Mouse (Mus musculus) MEL (cell line): Measurements from ENCODE around the gene Med23. TPM values are rescaled to one million over a fixed set of nuclear protein-coding genes. Genes with fewer than 3 reads are reported as not detected.

Experiments
- DNase-seq: peaks from one replicate; pipeline ENCODE4 v3.0.0; 2011; ENCODE audit warnings: low read depth, low spot score
- H3K27ac ChIP-seq: 2 replicates; pipeline ENCODE4 v1.5.1; 2012; ENCODE audit warnings: low read depth, mild to moderate bottlenecking, control low read depth, low read length, moderate library complexity; ENCODE audit not compliant: control insufficient read depth
- H3K27me3 ChIP-seq, 2 experiments: fragments of 150-350 bp in 1 of 2; sonication (generic) in 1 of 2; 2 replicates each; pipeline ENCODE4 v1.6.1; 2012; ENCODE audit warnings: low read length in 2 of 2, mild to moderate bottlenecking in 2 of 2, improper control_type of control experiment in 1 of 2, moderate library complexity in 1 of 2; ENCODE audit not compliant: insufficient read depth in 2 of 2, control insufficient read depth in 1 of 2
- H3K36me3 ChIP-seq, 2 experiments: 2 replicates each; pipeline ENCODE4 v1.6.1; 2012 to 2014; ENCODE audit warnings: low read length in 2 of 2, improper control_type of control experiment in 1 of 2, inconsistent platforms in 1 of 2, mild to moderate bottlenecking in 1 of 2; ENCODE audit not compliant: insufficient read depth in 2 of 2, control insufficient read depth in 1 of 2
- H3K4me1 ChIP-seq, 2 experiments: fragments of 150-350 bp in 1 of 2; sonication (generic) in 1 of 2; 2 replicates each; pipeline ENCODE4 v1.6.1; 2012; ENCODE audit warnings: low read length in 2 of 2, improper control_type of control experiment in 1 of 2, mild to moderate bottlenecking in 1 of 2; ENCODE audit not compliant: insufficient read depth in 2 of 2, control insufficient read depth in 1 of 2
- H3K4me3 ChIP-seq, 2 experiments: fragments of 150-350 bp in 1 of 2; sonication (generic) in 1 of 2; 2 replicates each; pipeline ENCODE4 v1.5.1; 2012; ENCODE audit warnings: low read depth in 2 of 2, low read length in 2 of 2, mild to moderate bottlenecking in 2 of 2, moderate library complexity in 2 of 2, control low read depth in 1 of 2, improper control_type of control experiment in 1 of 2; ENCODE audit not compliant: control insufficient read depth in 1 of 2, insufficient read depth in 1 of 2
- H3K79me2 ChIP-seq: 2 replicates; pipeline ENCODE4 v1.6.1; 2012; ENCODE audit warnings: mild to moderate bottlenecking, low read length, moderate library complexity; ENCODE audit not compliant: control insufficient read depth, poor library complexity, insufficient read depth
- H3K9ac ChIP-seq: 2 replicates; pipeline ENCODE4 v1.6.1; 2012; ENCODE audit warnings: low read depth, mild to moderate bottlenecking, control low read depth, low read length, moderate library complexity; ENCODE audit not compliant: control insufficient read depth, poor library complexity, severe bottlenecking
- H3K9me3 ChIP-seq: fragments of 150-350 bp; sonication (generic); replicated peaks from 2 replicates; pipeline ENCODE4 v1.6.1; 2012; ENCODE audit warnings: mild to moderate bottlenecking, low read length, improper control_type of control experiment, moderate library complexity; ENCODE audit not compliant: insufficient read depth
- BHLHE40 ChIP-seq: IDR thresholded peaks from 2 replicates; pipeline ENCODE4 v1.6.1; 2012; ENCODE audit warnings: low read depth, mild to moderate bottlenecking, inconsistent platforms, low read length, improper control_type of control experiment, borderline replicate concordance
- CHD2 ChIP-seq: IDR thresholded peaks from 2 replicates; pipeline ENCODE4 v1.6.1; 2011; ENCODE audit warnings: low read length, improper control_type of control experiment
- ELF1 ChIP-seq: IDR thresholded peaks from 2 replicates; pipeline ENCODE4 v1.6.1; 2014; ENCODE audit warnings: low read depth, mild to moderate bottlenecking, inconsistent platforms, low read length, improper control_type of control experiment, moderate library complexity
- GATA1 ChIP-seq: IDR thresholded peaks from 2 replicates; pipeline ENCODE4 v1.6.1; 2011; ENCODE audit warnings: low read depth, low read length, improper control_type of control experiment
- JUND ChIP-seq: IDR thresholded peaks from 2 replicates; pipeline ENCODE4 v1.6.1; 2011; ENCODE audit warnings: low read depth, mild to moderate bottlenecking, improper control_type of control experiment, low read length
- MAFK ChIP-seq: IDR thresholded peaks from 2 replicates; pipeline ENCODE4 v1.6.1; 2011; ENCODE audit warnings: low read depth, mild to moderate bottlenecking, low read length, improper control_type of control experiment, borderline replicate concordance
- MEF2A ChIP-seq: IDR thresholded peaks from 2 replicates; pipeline ENCODE4 v1.6.1; 2014; ENCODE audit warnings: low read depth, mild to moderate bottlenecking, inconsistent platforms, low read length, improper control_type of control experiment; ENCODE audit not compliant: poor library complexity, insufficient replicate concordance, severe bottlenecking; ENCODE audit errors: extremely low read depth
- MXI1 ChIP-seq: IDR thresholded peaks from 2 replicates; pipeline ENCODE4 v1.6.1; 2011; ENCODE audit warnings: mild to moderate bottlenecking, low read depth, low read length, improper control_type of control experiment
- POLR2A ChIP-seq, 2 experiments: IDR thresholded peaks; 2 replicates each; pipeline ENCODE4 v1.6.1; 2011 to 2012; ENCODE audit warnings: low read length in 2 of 2, mild to moderate bottlenecking in 2 of 2, control low read depth in 1 of 2, improper control_type of control experiment in 1 of 2, low read depth in 1 of 2, moderate library complexity in 1 of 2; ENCODE audit not compliant: control insufficient read depth in 1 of 2, insufficient read depth in 1 of 2, poor library complexity in 1 of 2
- POLR2AphosphoS2 ChIP-seq: IDR thresholded peaks from 2 replicates; pipeline ENCODE4 v1.6.1; 2011; ENCODE audit warnings: low read length, improper control_type of control experiment
- POLR2AphosphoS5 ChIP-seq: IDR thresholded peaks from 2 replicates; pipeline ENCODE4 v1.6.1; 2012; ENCODE audit warnings: low read depth, borderline replicate concordance, mild to moderate bottlenecking, inconsistent platforms, low read length, moderate library complexity, mixed read lengths
- SIN3A ChIP-seq: IDR thresholded peaks from 2 replicates; pipeline ENCODE4 v1.6.1; 2012; ENCODE audit warnings: low read length, improper control_type of control experiment, inconsistent platforms
- TBP ChIP-seq: IDR thresholded peaks from 2 replicates; pipeline ENCODE4 v1.8.0; 2011; ENCODE audit warnings: low read depth, low read length, improper control_type of control experiment
- TCF12 ChIP-seq: IDR thresholded peaks from 2 replicates; pipeline ENCODE4 v1.6.1; 2014; ENCODE audit warnings: low read depth, mild to moderate bottlenecking, inconsistent platforms, low read length, improper control_type of control experiment, moderate library complexity
- UBTF ChIP-seq: IDR thresholded peaks from 2 replicates; pipeline ENCODE4 v1.6.1; 2012; ENCODE audit warnings: low read depth, mild to moderate bottlenecking, inconsistent platforms, low read length, improper control_type of control experiment, moderate library complexity, borderline replicate concordance; ENCODE audit not compliant: insufficient read depth
- USF1 ChIP-seq: IDR thresholded peaks from 2 replicates; pipeline ENCODE4 v1.6.1; 2014; ENCODE audit warnings: low read depth, mild to moderate bottlenecking, inconsistent platforms, low read length, improper control_type of control experiment, moderate library complexity
- USF2 ChIP-seq, 2 experiments: IDR thresholded peaks; 2 replicates each; pipeline ENCODE4 v1.6.1; 2011 to 2012; ENCODE audit warnings: improper control_type of control experiment in 2 of 2, low read length in 2 of 2, borderline replicate concordance in 1 of 2, inconsistent platforms in 1 of 2, low read depth in 1 of 2, mild to moderate bottlenecking in 1 of 2; ENCODE audit not compliant: insufficient read depth in 1 of 2
- ZC3H11A ChIP-seq: IDR thresholded peaks from 2 replicates; pipeline ENCODE4 v1.6.1; 2012; ENCODE audit warnings: low read depth, mild to moderate bottlenecking, inconsistent platforms, low read length, improper control_type of control experiment
- polyA plus RNA-seq, 2 experiments: library from polyadenylated mRNA; stranded (reverse) in 1 of 2; unstranded in 1 of 2; fragments of >175 nt in 1 of 2; fragments of >200 nt in 1 of 2; gene quantifications; 2 replicates each; pipeline versions ENCODE4 v1.2.1 to v1.2.4; 2012; ENCODE audit warnings: low replicate concordance in 2 of 2, low read depth in 1 of 2; ENCODE audit not compliant: insufficient read length in 2 of 2, insufficient read depth in 1 of 2, missing spikeins in 1 of 2
- total RNA-seq: library from RNA; depleted of rRNA; stranded (reverse); fragments of 300-350 nt; gene quantifications from 2 replicates; pipeline ENCODE4 v1.2.3, GENCODE M21; 2012; rRNA removed

Gene Med23
- total and polyA plus RNA-seq, 3 experiments = 18.8 to 52.2 (median 23.7) TPM

DNA sequence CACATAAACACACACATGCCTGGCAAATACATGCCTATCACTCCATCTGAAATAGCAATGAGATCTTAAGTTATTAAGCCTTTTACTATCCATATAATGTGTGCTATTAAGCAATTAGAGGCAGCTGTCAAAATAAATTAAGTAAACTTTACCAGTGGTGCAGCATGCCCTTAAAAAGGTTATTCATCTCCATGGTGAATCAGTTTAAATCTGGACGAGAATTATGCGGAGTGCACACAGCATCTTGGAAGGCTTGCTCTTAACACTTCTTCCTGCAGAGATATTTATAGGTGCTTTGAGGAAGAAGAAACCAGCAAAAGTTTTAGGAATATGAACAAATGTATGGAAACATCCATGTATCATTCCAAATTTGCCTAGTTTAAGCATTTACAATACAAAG lies 92.1 kb downstream of the Med23 start:
- H3K27me3 ChIP-seq = no peaks in the 10 kb centered on the region; a peak in 1 of 4 replicates
- H3K4me1 ChIP-seq = no peaks in the 10 kb centered on the region
- H3K36me3 ChIP-seq = no peaks in the 10 kb centered on the region
- H3K4me3 ChIP-seq = no peak overlapping the region
- TF ChIP-seq POLR2AphosphoS5 (no peak), SIN3A (no peak), POLR2AphosphoS2 (no peak), MEF2A (no peak), MAFK (no peak), POLR2A (IDR thresholded peaks at IDR 0.05; ENCODE audit: control insufficient read depth in 1 of 2, insufficient read depth in 1 of 2, low read depth in 1 of 2, low read length in 2 of 2, poor library complexity in 1 of 2) (no peak), JUND (no peak), ZC3H11A (no peak), MXI1 (no peak), GATA1 (no peak), TCF12 (no peak), UBTF (no peak), ELF1 (no peak), USF1 (no peak), BHLHE40 (no peak), TBP (no peak), CHD2 (no peak), USF2 (IDR thresholded peaks at IDR 0.05; ENCODE audit: borderline replicate concordance in 1 of 2, insufficient read depth in 1 of 2, low read depth in 1 of 2, low read length in 2 of 2) (no peak)
- TF ChIP-seq, all 39 proteins: peak for 0
- Histone ChIP-seq H3K79me2 (no peaks in the 10 kb centered on the region), H3K27ac (no peak overlapping the region), H3K9ac (no peak overlapping the region), H3K9me3 (no peaks in the 10 kb centered on the region)
- DNase-seq = no peak

Other genes starting within 250 kb of the Med23 start
- gene Enpp1, start 157.8 kb upstream of the Med23 start, total RNA-seq = 0.07 and 0.12 TPM in 2 replicates
- gene Enpp1, start 157.8 kb upstream of the Med23 start, polyA plus RNA-seq = under 1 TPM in 1 of 2 experiments, not detected in 1; 0.15 TPM
- gene Enpp3, start 27.2 kb upstream of the Med23 start, total RNA-seq = 0.08 and 0.16 TPM in 2 replicates
- gene Enpp3, start 27.2 kb upstream of the Med23 start, polyA plus RNA-seq = under 1 TPM in 1 of 2 experiments, not detected in 1; 0.22 TPM
- not detected in 2 replicates for gene Arg1, start 57.5 kb downstream of the Med23 start, total RNA-seq
- gene Arg1, start 57.5 kb downstream of the Med23 start, polyA plus RNA-seq = under 1 TPM in 1 of 2 experiments, not detected in 1; 0.26 TPM